In genomic region chr1:106740735-106741134, GRCm38 (mm10) we compare ENCODE assay signal across 21 mouse cellular contexts. TPM values are rescaled to one million over a fixed set of nuclear protein-coding genes. Genes with fewer than 3 reads are reported as not detected.
DNase-seq lines count a peak whose midpoint lies in the region; ATAC-seq lines count a peak whose summit lies in the region.
"Had no signal": no experiment of that assay in that cellular context is flagged by ENCODE, and none has a peak within 500 bp of the region (broad histone marks: within the 10 kb centered on the region; RNA-seq: fewer than 3 reads in every experiment).

No protein-coding gene starts in this region.

- H3K27me3 ChIP-seq in heart, embryonic 10.5 days (ENCODE audit: insufficient read depth, poor library complexity, severe bottlenecking), result no peaks in the 10 kb centered on the region
- H3K27me3 ChIP-seq in midbrain, embryonic 14.5 days (ENCODE audit: control insufficient read depth, insufficient read depth, low read length), result no peaks in the 10 kb centered on the region
- H3K27me3 ChIP-seq: heart, embryonic 13.5 days; hindbrain, embryonic 12.5 days; hindbrain, embryonic 15.5 days had no signal

- no peak overlapping the region for H3K4me2 ChIP-seq in midbrain, embryonic 14.5 days (ENCODE audit: low read length)
- H3K4me2 ChIP-seq: heart, embryonic 13.5 days; hindbrain, embryonic 12.5 days; hindbrain, embryonic 15.5 days had no signal

- H3K4me3 ChIP-seq in heart, embryonic 10.5 days, result no peak overlapping the region
- no peak overlapping the region for H3K4me3 ChIP-seq in midbrain, embryonic 14.5 days (replicated peaks; ENCODE audit: low read depth, low read length)
- H3K4me3 ChIP-seq: gastrocnemius, adult 2 months; heart, embryonic 13.5 days; hindbrain, embryonic 12.5 days; hindbrain, embryonic 15.5 days had no signal

- H3K9me3 ChIP-seq in heart, embryonic 10.5 days, result no peaks in the 10 kb centered on the region
- no peaks in the 10 kb centered on the region for H3K9me3 ChIP-seq in midbrain, embryonic 14.5 days (ENCODE audit: control insufficient read depth, low read length)
- H3K9me3 ChIP-seq: heart, embryonic 13.5 days; hindbrain, embryonic 12.5 days; hindbrain, embryonic 15.5 days had no signal

- intact Hi-C loops in heart, postnatal 36 days (cut with DNase I), result loop anchor here (10.0 kb wide), 1 partner anchor 144 kb away; no protein-coding TSS in a partner anchor

- no peak overlapping the region for H3K9ac ChIP-seq in midbrain, embryonic 14.5 days (replicated peaks; ENCODE audit: low read length)
- H3K9ac ChIP-seq: forebrain, postnatal 0 days; heart, embryonic 13.5 days; hindbrain, embryonic 12.5 days; hindbrain, embryonic 15.5 days had no signal

- WGBS in heart, embryonic 10.5 days, result 90% methylated on average over 4 of the region's 4 CpGs
- 94% methylated on average over 4 of the region's 4 CpGs for WGBS in midbrain, embryonic 14.5 days

- H3K4me1 ChIP-seq in heart, embryonic 10.5 days, result no peaks in the 10 kb centered on the region
- H3K4me1 ChIP-seq in midbrain, embryonic 14.5 days (ENCODE audit: control insufficient read depth, insufficient read depth, low read length), result no peaks in the 10 kb centered on the region
- H3K4me1 ChIP-seq: heart, embryonic 13.5 days; hindbrain, embryonic 12.5 days; hindbrain, embryonic 15.5 days had no signal

- H3K36me3 ChIP-seq in heart, embryonic 10.5 days, result peaks cover 17% of the 10 kb centered on the region
- H3K36me3 ChIP-seq in midbrain, embryonic 14.5 days (ENCODE audit: control insufficient read depth, insufficient read depth, low read length), result peaks cover 38% of the 10 kb centered on the region

- ATAC-seq in midbrain, embryonic 14.5 days (ENCODE audit: low FRiP score, low TSS enrichment), result no peak
- ATAC-seq: activated CD4-positive, CD25-positive, alpha-beta regulatory T cell, adult 4 months; forebrain, embryonic 14.5 days; forebrain, postnatal 0 days; intestine, postnatal 0 days had no signal

- H3K27ac ChIP-seq in heart, embryonic 10.5 days, result no peak overlapping the region
- H3K27ac ChIP-seq in midbrain, embryonic 14.5 days (replicated peaks; ENCODE audit: low read depth, low read length), result no peak overlapping the region
- H3K27ac ChIP-seq: gastrocnemius, adult 2 months; heart, embryonic 13.5 days; hindbrain, embryonic 12.5 days; hindbrain, embryonic 15.5 days had no signal

- peak; percentile 11 for DNase-seq in adrenal gland, postnatal 10 days
- no peak for DNase-seq in adrenal gland, adult 8-10 months
- peak; percentile 50 for DNase-seq in heart, embryonic 10.5 days (ENCODE audit: low spot score)
- DNase-seq in heart, postnatal 36 days, result no peak
- DNase-seq in adipocyte (ENCODE audit: low spot score), result peak; percentile 38
- DNase-seq in midbrain, embryonic 14.5 days, result no peak
- DNase-seq: adrenal gland, postnatal 36 days; cerebellum, adult 18-20 months; cerebellum, adult 9-10 months; cerebellum, postnatal 14 days; forebrain, postnatal 0 days; gastrocnemius, adult 2 months; gastrocnemius, postnatal 14 days; heart, adult 18-20 months; heart, postnatal 14 days had no signal

RNA-seq across cellular contexts. Expression of gene Kdsr, which starts 18.8 kb away (rescaled TPM):
- total RNA-seq in adrenal gland, postnatal 10 days (2021), result 10 to 100 TPM; 24.2 to 25.3 TPM
- 10 to 100 TPM; 43.0 to 45.7 (median 45.4) TPM for total RNA-seq in adrenal gland, adult 8-10 months (2022)
- 7.5 and 7.7 TPM in 2 replicates for polyA plus RNA-seq in heart, embryonic 10.5 days (2016; fragmentation: Nextera tagmentation; extraction: Ambion mirVana)
- total RNA-seq in heart, postnatal 36 days (2021), result 1 to 10 TPM; 8.4 to 8.6 TPM
- polyA plus RNA-seq in midbrain, embryonic 14.5 days (2014; fragmentation: Nextera tagmentation; extraction: Ambion mirVana), result 14.3 and 18.1 TPM in 2 replicates

RNA-seq across cellular contexts. Expression of gene Bcl2, which starts 26.7 kb away (rescaled TPM):
- total RNA-seq in adrenal gland, postnatal 10 days (2021), result 1 to 10 TPM; 6.1 to 8.8 TPM
- 1 to 10 TPM; 5.8 to 7.7 (median 6.9) TPM for total RNA-seq in adrenal gland, adult 8-10 months (2022)
- polyA plus RNA-seq in heart, embryonic 10.5 days (2016; fragmentation: Nextera tagmentation; extraction: Ambion mirVana), result 12.1 and 15.0 TPM in 2 replicates
- total RNA-seq in heart, postnatal 36 days (2021), result 1 to 10 TPM; 3.7 to 5.1 TPM
- 10.7 and 12.2 TPM in 2 replicates for polyA plus RNA-seq in midbrain, embryonic 14.5 days (2014; fragmentation: Nextera tagmentation; extraction: Ambion mirVana)

RNA-seq across cellular contexts. Expression of gene Vps4b, which starts 55.8 kb away (rescaled TPM):
- total RNA-seq in adrenal gland, postnatal 10 days (2021), result 10 to 100 TPM; 89.0 to 95.4 TPM
- total RNA-seq in adrenal gland, adult 8-10 months (2022), result 100 to 1,000 TPM in 3 of 4 experiments, 10 to 100 TPM in 1; 98.5 to 116 (median 108) TPM
- 56.5 and 60.7 TPM in 2 replicates for polyA plus RNA-seq in heart, embryonic 10.5 days (2016; fragmentation: Nextera tagmentation; extraction: Ambion mirVana)
- total RNA-seq in heart, postnatal 36 days (2021), result 10 to 100 TPM; 31.3 to 33.8 TPM
- polyA plus RNA-seq in midbrain, embryonic 14.5 days (2014; fragmentation: Nextera tagmentation; extraction: Ambion mirVana), result 30.9 and 39.5 TPM in 2 replicates

Comparison
In these comparisons a context has a peak if more than half of its experiments do, and no peak if none do; other contexts are left out.
1. DNase-seq: peak in adrenal gland, postnatal 10 days (single experiment), heart, embryonic 10.5 days (single experiment) and adipocyte (single experiment); none in adrenal gland, adult 8-10 months (single experiment), heart, postnatal 36 days (0 of 2) and midbrain, embryonic 14.5 days (single experiment).